Mouse (Mus musculus) kidney, embryonic 16.5 days (tissue): Measurements from ENCODE around the gene Vwf. TPM values are rescaled to one million over a fixed set of nuclear protein-coding genes. Genes with fewer than 3 reads are reported as not detected.

Experiments
- ATAC-seq: fragments of 200-750 bp; cut with Nextera tagmentation; 2 replicates; pipeline ENCODE4 v1.8.0; 2017; ENCODE audit warnings: moderate TSS enrichment; ENCODE audit not compliant: low FRiP score, low TSS enrichment
- H3K27ac ChIP-seq: fragments of 300-500 bp; sonication (generic); 2 replicates; pipeline ENCODE4 v1.5.1; 2014; ENCODE audit warnings: low read length
- H3K27me3 ChIP-seq: fragments of 300-500 bp; sonication (generic); 2 replicates; pipeline ENCODE4 v1.6.1; 2014; ENCODE audit warnings: low read length, control low read depth, mixed read lengths; ENCODE audit not compliant: insufficient read depth
- H3K36me3 ChIP-seq: fragments of 300-500 bp; sonication (generic); 2 replicates; pipeline ENCODE4 v1.6.1; 2014; ENCODE audit warnings: low read length, control low read depth, mixed read lengths; ENCODE audit not compliant: insufficient read depth
- H3K4me1 ChIP-seq: fragments of 300-500 bp; sonication (generic); 2 replicates; pipeline ENCODE4 v1.6.1; 2014; ENCODE audit warnings: low read length, control low read depth, mixed read lengths; ENCODE audit not compliant: insufficient read depth
- H3K4me2 ChIP-seq: fragments of 300-500 bp; sonication (generic); replicated peaks from 2 replicates; pipeline ENCODE4 v1.6.1; 2014; ENCODE audit warnings: low read depth, low read length
- H3K4me3 ChIP-seq: fragments of 300-500 bp; sonication (generic); 2 replicates; pipeline ENCODE4 v1.5.1; 2014; ENCODE audit warnings: mild to moderate bottlenecking, low read length
- H3K9ac ChIP-seq: fragments of 300-500 bp; sonication (generic); replicated peaks from 2 replicates; pipeline ENCODE4 v1.6.1; 2014; ENCODE audit warnings: low read length
- H3K9me3 ChIP-seq: fragments of 300-500 bp; sonication (generic); 2 replicates; pipeline ENCODE4 v1.6.1; 2016; ENCODE audit warnings: low read length, control low read depth
- WGBS: fragments of 180-500 bp; shearing (Covaris S2); extraction: QIAGEN DNeasy Blood & Tissue Kit; methylation state at CpG from one replicate; pipeline ENCODE4 v1.1.7; 2014; 5-methylcytosine and 5-hydroxymethylcytosine counted together
- polyA plus RNA-seq: library from polyadenylated mRNA; unstranded; fragments of >200 nt; fragmentation: Nextera tagmentation; extraction: Ambion mirVana; gene quantifications from 2 replicates; pipeline ENCODE4 v1.2.1, GENCODE M21; 2015

The Vwf gene
- polyA plus RNA-seq, 1 experiment from 2014 or later, result 5.4 TPM

GRCm38 (mm10) chr6:125539423-125539822 lies 7.2 kb upstream of the Vwf start:
- H3K4me2 ChIP-seq, result no peak overlapping the region
- peak; percentile 54; the same call in 1 of the 2 replicates for ATAC-seq
- 39% methylated on average over 8 of the region's 8 CpGs for WGBS

DNA sequence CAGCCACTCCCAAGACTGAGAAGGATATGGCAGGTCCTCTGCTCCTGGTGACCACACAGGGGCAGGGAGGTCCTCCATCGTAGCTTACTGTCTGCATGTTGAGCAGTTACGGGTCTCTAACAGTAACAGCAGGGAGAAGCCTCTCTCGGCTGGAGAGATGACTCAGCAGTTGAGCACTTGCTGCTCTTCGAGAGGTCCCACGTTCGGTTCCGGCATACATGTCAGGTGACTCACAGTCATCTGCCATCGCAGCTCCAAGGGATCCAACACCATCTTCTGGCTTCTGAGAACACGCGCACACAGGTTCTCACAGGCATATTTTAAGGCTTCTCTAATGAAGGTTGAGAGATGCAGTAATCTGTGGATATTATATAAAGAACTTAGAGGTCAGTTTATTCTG lies 6.4 kb upstream of the Vwf start:
- H3K9me3 ChIP-seq, result no peaks in the 10 kb centered on the region
- no peaks in the 10 kb centered on the region for H3K4me1 ChIP-seq
- no peaks in the 10 kb centered on the region for H3K36me3 ChIP-seq
- no peak overlapping the region for H3K9ac ChIP-seq
- H3K27me3 ChIP-seq, result no peaks in the 10 kb centered on the region
- ATAC-seq, result no peak
- WGBS, result 82% methylated on average over 10 of the region's 10 CpGs
- no peak overlapping the region for H3K4me3 ChIP-seq
- H3K27ac ChIP-seq, result no peak overlapping the region
- no peak overlapping the region for H3K4me2 ChIP-seq

More at GRCm38 (mm10) chr6:125539423-125539822, 7.2 kb upstream of the Vwf start:
- no peaks in the 10 kb centered on the region for H3K27me3 ChIP-seq
- no peaks in the 10 kb centered on the region for H3K4me1 ChIP-seq
- no peak overlapping the region for H3K27ac ChIP-seq
- H3K4me3 ChIP-seq, result no peak overlapping the region
- H3K36me3 ChIP-seq, result no peaks in the 10 kb centered on the region
- no peaks in the 10 kb centered on the region for H3K9me3 ChIP-seq
- no peak overlapping the region for H3K9ac ChIP-seq

- H3K36me3 ChIP-seq, result no peaks in the 10 kb centered on the region
- H3K27ac ChIP-seq, result no peak overlapping the region
- H3K4me1 ChIP-seq, result no peaks in the 10 kb centered on the region
- H3K4me2 ChIP-seq, result no peak overlapping the region
- no peak overlapping the region for H3K4me3 ChIP-seq
- H3K9ac ChIP-seq, result no peak overlapping the region
- 75% methylated on average over 6 of the region's 6 CpGs for WGBS
- no peaks in the 10 kb centered on the region for H3K9me3 ChIP-seq
- no peaks in the 10 kb centered on the region for H3K27me3 ChIP-seq
- ATAC-seq, result no peak
Measured at GRCm38 (mm10) chr6:125540826-125541225, 5.7 kb upstream of the Vwf start.

- H3K4me1 ChIP-seq, result no peaks in the 10 kb centered on the region
- 78% methylated on average over 6 of the region's 6 CpGs for WGBS
- no peak overlapping the region for H3K9ac ChIP-seq
- no peak for ATAC-seq
- H3K27me3 ChIP-seq, result no peaks in the 10 kb centered on the region
- no peaks in the 10 kb centered on the region for H3K36me3 ChIP-seq
- no peaks in the 10 kb centered on the region for H3K9me3 ChIP-seq
- H3K4me3 ChIP-seq, result no peak overlapping the region
- no peak overlapping the region for H3K4me2 ChIP-seq
- H3K27ac ChIP-seq, result no peak overlapping the region
Measured at GRCm38 (mm10) chr6:125541296-125541695, 5.3 kb upstream of the Vwf start.

DNA sequence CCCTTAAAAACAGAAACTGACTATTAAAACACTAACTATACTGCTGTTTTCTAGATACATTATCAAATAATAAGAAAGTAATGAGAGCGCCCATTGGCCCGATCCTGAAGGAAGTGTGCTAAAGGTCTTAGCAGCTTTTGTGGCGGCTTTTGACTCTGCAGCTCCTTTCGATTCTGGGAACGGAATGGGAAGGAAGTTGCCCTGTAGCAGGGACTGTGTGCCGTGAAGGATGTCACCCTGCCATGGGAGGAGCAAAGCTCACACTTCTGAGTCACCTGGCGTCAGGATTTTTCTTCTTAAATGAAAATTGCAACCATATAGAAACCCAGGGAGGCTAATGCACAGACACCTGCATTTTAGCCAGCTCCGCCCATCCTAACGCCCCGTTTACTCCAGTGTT lies 1.8 kb downstream of the Vwf start:
- H3K36me3 ChIP-seq, result no peaks in the 10 kb centered on the region
- H3K4me1 ChIP-seq, result no peaks in the 10 kb centered on the region
- H3K4me2 ChIP-seq, result no peak overlapping the region
- no peaks in the 10 kb centered on the region for H3K27me3 ChIP-seq
- H3K9ac ChIP-seq, result no peak overlapping the region
- WGBS, result 76% methylated on average over 10 of the region's 10 CpGs
- no peak overlapping the region for H3K27ac ChIP-seq
- no peak for ATAC-seq
- H3K4me3 ChIP-seq, result no peak overlapping the region
- no peaks in the 10 kb centered on the region for H3K9me3 ChIP-seq

- Histone ChIP-seq H3K9ac (no peak overlapping the region), H3K36me3 (no peaks in the 10 kb centered on the region), H3K4me1 (no peaks in the 10 kb centered on the region), H3K9me3 (no peaks in the 10 kb centered on the region), H3K4me3 (no peak overlapping the region), H3K27ac (no peak overlapping the region), H3K4me2 (no peak overlapping the region), H3K27me3 (0 out of 2 replicates have a peak, but pooled peaks cover 3% of the 10 kb centered on the region)
- ATAC-seq, result no peak
- 62% methylated on average over 5 of the region's 5 CpGs for WGBS
Measured at GRCm38 (mm10) chr6:125550172-125550571, 3.6 kb downstream of the Vwf start.

- 54% methylated on average over 6 of the region's 6 CpGs for WGBS
- ATAC-seq, result no peak
- no peak overlapping the region for H3K4me3 ChIP-seq
Measured at GRCm38 (mm10) chr6:125552760-125553159, 6.2 kb downstream of the Vwf start.

DNA sequence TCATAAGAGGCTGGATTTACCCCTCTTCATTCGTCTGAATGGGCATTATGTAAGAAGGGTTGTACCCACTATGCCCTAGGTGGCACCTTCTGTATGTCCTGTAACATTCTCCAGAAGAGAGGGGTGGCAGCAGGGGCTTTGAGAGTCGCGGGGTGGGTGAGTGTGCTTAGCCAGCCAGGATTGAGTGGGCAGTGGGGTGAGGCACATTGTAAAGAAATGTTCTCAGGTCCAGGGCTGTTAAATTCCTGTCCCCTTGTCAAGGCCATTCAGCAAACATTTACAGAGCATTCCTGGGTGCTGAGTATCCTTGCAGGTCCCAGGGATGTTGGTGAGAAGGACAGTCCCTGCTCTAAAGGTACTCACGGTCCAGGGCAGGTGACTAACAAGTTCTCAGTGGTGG lies 7.0 kb downstream of the Vwf start:
- ATAC-seq, result no peak
- no peaks in the 10 kb centered on the region for H3K9me3 ChIP-seq
- H3K4me1 ChIP-seq, result no peaks in the 10 kb centered on the region
- H3K27me3 ChIP-seq, result 0 out of 2 replicates have a peak, but pooled peaks cover 3% of the 10 kb centered on the region
- no peaks in the 10 kb centered on the region for H3K36me3 ChIP-seq
- WGBS, result 79% methylated on average over 4 of the region's 4 CpGs
- H3K4me2 ChIP-seq, result no peak overlapping the region
- no peak overlapping the region for H3K27ac ChIP-seq
- H3K9ac ChIP-seq, result no peak overlapping the region
- H3K4me3 ChIP-seq, result no peak overlapping the region

More at GRCm38 (mm10) chr6:125552760-125553159, 6.2 kb downstream of the Vwf start:
- H3K27ac ChIP-seq, result no peak overlapping the region
- H3K36me3 ChIP-seq, result no peaks in the 10 kb centered on the region
- no peak overlapping the region for H3K4me2 ChIP-seq
- H3K27me3 ChIP-seq, result 0 out of 2 replicates have a peak, but pooled peaks cover 3% of the 10 kb centered on the region
- H3K9ac ChIP-seq, result no peak overlapping the region
- no peaks in the 10 kb centered on the region for H3K9me3 ChIP-seq
- H3K4me1 ChIP-seq, result no peaks in the 10 kb centered on the region

DNA sequence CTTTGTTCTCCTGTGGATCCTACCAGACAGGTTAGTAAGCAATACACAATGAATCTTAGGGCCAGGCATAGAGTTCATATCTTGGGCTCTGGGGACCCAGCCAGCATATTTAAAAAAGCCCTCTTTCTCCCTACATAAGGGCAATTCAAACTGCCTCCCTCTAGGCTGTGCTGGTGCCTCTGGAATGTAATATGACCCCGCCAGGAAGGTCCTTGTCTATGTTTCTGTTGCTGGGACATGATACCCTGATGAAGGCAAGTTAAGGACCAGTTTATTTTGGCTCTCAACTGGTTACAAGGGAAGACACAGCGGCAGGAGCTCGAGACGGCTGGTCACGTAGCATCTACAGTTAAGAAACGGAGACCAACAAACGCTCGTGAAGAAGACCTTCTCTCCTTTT lies 12.3 kb downstream of the Vwf start:
- Histone ChIP-seq H3K27me3 (0 out of 2 replicates have a peak, but pooled peaks cover 1% of the 10 kb centered on the region), H3K36me3 (no peaks in the 10 kb centered on the region), H3K9ac (no peak overlapping the region), H3K4me1 (no peaks in the 10 kb centered on the region), H3K9me3 (no peaks in the 10 kb centered on the region), H3K4me3 (no peak overlapping the region), H3K4me2 (no peak overlapping the region), H3K27ac (no peak overlapping the region)
- ATAC-seq, result no peak
- 64% methylated on average over 8 of the region's 8 CpGs for WGBS

GRCm38 (mm10) chr6:125561031-125561430 lies 14.5 kb downstream of the Vwf start:
- 78% methylated on average over 5 of the region's 5 CpGs for WGBS
- Histone ChIP-seq H3K36me3 (no peaks in the 10 kb centered on the region), H3K27ac (no peak overlapping the region), H3K4me2 (no peak overlapping the region), H3K4me1 (no peaks in the 10 kb centered on the region), H3K9me3 (no peaks in the 10 kb centered on the region), H3K9ac (no peak overlapping the region), H3K4me3 (no peak overlapping the region), H3K27me3 (no peaks in the 10 kb centered on the region)
- ATAC-seq, result no peak
